Mouse (Mus musculus) heart, adult 9 months (tissue): ENCODE results near the gene Cxcl12.

Experiments
- DNase-seq, 2 experiments: peaks; one replicate each; pipeline ENCODE4 v3.0.0; 2022; ENCODE audit warnings: low spot score in 2 of 2

Gene Cxcl12

DNA sequence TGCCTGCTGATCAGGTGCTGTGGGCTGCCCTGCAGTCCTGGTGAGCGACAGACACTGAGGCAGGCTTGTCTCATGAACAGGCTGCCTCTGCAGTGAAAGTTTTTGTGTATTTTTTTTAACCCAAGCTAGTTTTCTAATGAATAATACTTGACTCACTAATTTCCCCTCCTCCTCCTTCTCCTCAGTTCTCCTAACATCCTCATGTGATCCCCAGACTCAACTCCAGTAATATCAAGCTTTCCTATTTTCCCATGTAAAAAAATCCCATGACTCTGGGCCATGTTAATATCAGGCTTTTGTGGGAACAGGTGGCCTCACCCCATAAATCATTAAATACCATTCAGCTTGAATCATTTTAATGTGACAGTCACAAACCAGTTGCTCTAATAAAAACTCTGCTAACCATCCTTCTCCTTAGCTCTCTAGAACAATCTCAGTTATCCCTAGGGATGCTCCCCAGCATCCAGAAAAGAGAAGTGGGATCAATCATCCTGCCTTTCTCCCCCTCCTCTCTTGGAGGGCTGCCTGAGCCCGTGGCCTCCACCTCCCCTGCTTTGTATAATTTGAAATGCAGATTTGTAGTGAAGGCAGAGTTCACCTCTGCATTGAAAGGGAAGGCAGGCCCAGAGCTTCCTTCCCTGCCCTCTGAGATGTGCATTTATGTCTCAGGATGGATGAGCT lies 6.9 kb downstream of the Cxcl12 start:
- DNase-seq = no peak

DNA sequence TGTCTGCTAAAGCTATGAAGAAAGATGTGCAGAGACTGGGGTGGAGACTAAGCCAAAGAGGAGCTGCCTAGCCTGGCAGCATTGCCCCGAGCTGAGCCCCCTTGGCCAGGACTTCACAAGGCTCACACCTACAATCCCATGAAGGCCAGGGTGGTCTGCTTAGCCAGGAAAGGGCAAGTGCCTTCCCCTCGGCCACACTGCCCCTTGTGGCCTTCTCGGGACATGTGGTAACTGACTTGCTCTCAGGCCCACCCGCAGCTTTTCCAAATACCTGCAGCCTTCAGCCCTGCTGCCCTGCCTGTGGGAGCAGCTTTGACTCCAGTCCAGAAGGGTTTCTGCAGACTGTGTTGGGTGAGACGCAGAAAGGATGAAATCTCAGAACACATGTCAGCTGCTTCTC lies 8.1 kb downstream of the Cxcl12 start:
- no peak for DNase-seq

DNA sequence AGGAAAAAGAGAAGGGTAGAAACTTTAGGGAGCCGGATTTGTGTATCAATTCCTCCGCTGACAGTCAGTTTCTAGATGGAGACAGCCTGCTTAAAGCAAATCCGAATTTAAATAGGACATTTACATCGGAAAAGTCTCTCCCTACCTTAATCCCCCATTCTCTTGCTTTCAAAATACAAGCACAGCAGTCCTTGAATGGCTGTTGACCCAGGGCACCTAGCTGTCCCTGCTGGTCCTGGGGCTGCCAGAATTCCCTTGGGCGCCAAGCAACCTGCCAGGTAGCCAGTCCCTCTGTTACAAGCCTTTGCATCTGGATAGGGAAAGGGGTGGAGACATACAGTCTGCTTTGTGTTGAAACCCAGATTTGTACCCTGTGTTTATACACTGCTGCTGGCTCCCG lies 12.0 kb downstream of the Cxcl12 start:
- DNase-seq = no peak

DNA sequence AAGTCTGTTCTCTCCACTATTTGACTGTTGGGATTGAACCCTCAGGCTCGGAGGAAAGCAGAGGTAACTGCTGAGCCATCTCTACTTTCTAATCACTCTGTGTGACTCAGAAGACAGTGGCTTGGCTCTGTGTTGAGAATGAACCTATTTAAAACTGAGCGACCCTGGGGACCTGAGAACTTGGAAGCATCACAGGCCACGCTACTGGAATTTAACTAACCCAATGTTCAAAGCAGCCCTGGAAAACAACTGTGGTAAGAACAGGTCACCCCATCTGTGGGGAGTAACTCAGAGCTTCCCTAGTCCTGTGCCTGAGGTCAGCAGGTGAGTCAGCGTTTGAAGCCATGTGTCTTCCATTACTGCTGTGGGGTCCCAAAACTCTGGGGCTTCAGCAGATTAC lies 17.0 kb downstream of the Cxcl12 start:
- no peak for DNase-seq

DNA sequence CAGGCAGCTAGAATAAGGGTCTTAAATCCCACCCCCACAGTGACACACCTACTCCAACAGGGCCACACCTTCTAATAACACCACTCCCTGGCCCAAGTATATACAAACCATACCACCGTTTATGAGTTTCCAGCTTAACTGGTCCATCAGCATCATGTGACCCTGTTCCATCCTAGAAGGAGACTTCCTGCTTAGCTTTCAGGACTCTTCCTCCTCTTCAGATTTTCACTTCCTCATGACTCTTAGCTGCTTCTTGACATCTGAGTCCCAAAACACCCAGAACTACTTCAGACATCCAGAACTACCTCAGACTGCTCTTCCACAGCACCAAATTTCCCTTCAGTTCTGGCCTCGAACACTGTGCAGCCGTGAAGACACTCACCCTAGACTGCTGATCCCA lies 22.1 kb downstream of the Cxcl12 start:
- no peak for DNase-seq

DNA sequence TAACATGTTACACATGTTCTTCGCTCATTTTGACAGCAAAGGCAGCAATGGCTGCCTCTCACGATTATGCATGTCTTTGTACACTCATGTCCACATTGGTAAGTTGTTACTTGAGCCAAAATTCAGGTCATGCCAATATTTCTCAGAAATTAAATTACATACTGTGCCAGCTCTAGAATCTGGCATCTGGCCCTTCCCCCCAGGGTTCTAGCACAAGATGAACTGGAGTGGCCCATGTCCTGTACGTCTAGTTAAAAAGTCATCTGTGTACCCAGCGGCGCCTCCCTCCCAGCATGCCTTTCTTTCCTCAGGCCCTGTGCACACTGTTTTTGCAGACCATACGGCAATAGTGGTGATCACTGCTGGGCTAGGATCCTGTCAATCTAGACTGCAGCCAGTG lies 23.4 kb downstream of the Cxcl12 start:
- DNase-seq = no peak

DNA sequence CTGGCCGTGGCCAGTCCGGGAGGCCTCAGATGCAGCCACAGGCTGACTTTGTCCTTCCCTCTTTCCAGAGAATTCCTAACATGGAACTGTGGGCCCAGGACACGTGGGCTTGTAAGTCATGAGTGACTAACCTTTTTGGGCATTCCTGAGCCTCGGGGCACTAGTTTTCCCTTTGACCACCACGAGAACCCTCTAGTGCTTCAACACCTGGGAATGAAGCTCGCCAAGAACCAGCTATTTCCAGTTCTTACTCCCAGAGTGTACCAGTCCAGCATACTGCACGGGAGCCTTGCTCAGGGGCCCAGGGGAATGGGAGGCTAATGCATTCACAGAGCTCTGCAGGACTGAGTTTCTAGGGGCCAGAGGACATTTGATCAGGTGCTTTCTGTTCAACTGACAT lies 24.3 kb downstream of the Cxcl12 start:
- DNase-seq = no peak

DNA sequence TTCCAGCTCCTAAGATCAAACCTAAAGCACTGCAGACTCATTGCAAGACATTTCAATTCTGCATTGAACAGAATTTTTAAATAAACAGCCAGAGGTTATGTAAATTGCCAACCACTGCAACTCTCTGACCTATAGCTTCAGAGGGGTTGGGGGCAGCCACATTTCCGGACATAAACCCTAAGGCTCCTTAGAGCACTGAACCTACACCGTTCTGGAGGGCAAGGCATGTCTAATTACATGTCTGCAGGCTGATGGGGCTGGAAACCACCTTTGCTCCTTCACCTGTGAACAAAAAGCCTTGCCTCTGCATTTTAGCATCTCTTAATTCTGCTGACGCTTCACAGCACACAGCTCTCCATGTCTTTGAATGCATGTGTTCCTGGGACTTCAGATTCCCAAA lies 26.9 kb downstream of the Cxcl12 start:
- DNase-seq = no peak

DNA sequence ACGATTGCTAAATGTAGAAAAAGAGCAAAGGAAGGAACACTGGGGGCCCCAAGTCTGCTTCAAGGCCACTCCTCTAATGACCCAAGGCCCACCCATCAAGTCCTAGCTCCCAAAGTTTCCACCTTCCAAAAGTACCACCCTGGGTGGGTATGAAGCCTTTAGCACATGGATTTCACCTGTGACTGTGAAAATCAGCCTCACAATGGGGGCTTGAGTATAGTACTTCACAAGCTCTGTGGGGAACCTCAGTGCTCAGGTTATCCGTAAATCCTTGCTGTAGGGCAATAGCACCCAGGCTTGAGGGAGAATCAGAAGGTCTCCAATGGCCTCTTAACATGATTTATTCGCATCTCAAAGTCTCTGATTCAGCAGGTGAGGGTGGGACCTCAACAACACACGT lies 30.5 kb downstream of the Cxcl12 start:
- DNase-seq = no peak

DNA sequence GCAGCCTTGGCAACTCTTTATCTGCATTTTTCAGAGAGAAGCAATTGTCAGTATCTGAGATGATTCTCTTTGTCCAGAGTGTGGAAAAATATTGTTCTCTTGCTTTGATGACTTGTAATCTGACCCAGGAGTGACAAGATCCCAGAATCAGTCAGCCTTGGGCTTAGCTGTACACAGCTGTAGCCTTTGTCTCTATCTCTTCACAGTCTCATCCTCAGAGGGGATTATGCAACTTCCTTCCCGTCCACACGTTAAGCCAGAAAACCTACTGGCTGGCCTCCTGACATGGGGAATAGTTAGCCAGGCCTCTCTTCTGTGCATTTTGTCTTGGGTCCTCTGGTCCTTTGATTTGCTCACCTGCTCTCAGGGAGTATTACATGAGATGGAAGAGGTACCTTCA lies 31.4 kb downstream of the Cxcl12 start:
- no peak for DNase-seq

DNA sequence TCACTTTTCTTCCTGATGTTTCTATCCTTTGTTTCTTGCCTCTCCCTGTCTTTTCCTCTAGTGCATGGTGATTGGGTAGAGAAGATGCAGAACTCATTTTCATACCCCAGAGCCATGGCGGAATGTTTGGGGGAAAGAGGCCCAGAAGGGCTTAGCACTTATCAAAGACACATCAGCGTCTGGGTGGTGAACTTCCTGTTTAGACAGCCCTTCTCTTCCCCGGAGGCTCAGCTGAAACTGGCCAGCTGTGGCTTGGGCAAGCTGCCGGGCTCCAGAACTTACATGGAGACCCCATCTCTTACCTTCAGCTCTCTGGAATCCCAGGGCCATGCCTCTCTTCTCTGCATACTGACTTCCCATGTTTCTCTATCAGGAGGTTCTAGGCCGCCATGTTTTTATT lies 32.6 kb downstream of the Cxcl12 start:
- DNase-seq = no peak

DNA sequence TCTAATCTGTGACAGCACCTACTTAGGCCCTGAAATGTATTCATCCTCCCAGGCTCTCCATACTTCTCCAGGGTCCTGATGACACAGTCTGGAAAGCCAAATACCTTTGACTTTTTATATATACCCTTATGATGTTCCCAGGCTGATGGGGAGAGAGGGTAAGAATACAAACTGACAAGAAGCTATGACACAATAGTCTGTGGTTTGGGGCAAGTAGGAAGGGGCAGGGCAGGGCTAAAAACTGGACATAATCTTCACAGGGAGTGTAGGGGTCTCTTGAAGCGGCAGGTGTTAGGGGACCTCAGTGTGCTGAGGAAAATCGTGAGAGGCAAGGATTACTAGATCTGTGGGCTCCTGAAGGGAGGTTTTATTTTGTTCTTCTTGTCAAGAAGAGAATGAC lies 33.1 kb downstream of the Cxcl12 start:
- no peak for DNase-seq

DNA sequence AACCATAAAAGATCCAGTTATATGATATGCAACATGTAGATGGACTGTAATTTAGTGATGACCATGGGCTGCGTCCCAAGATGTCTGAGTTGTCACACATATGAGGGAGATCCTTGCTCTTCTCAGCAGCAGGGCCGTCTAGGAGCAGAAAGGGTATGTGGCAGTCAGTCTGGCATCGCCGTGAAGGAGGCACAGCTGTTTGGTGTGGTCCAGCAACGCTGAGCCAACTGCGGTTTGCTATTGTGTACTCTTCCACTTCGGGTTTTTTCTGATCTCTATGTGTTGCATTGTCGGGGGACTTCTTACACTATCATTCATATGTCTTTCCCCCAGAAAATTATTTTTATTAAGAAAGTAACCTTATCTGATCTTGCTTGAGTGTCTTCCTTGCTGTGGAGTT lies 33.5 kb downstream of the Cxcl12 start:
- no peak for DNase-seq

DNA sequence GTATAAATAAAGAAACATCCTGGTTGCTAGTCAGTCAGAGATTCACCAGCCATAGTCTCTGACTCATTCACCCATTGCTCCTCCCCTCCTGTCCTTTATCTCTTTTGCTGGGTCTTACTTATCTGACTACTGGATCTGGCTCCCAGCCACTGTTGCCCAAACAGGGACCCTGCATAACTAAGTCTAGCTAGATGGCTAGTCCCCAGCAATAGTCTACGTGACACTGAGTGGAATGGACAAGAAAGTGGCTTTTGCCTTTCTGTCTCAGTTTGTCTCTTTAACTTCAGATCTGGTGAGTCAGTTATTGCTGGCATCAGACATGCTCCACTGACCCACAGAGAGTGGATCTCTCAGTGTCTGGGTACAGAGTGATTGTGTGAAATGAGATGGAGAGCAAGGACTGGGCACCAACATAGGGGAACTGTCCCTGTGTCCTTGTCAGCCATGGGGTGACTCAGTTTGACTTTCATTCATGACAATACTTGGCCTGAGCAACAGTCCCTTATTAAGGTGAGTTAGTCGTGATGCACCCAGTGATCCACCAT lies 34.6 kb downstream of the Cxcl12 start:
- DNase-seq = no peak

DNA sequence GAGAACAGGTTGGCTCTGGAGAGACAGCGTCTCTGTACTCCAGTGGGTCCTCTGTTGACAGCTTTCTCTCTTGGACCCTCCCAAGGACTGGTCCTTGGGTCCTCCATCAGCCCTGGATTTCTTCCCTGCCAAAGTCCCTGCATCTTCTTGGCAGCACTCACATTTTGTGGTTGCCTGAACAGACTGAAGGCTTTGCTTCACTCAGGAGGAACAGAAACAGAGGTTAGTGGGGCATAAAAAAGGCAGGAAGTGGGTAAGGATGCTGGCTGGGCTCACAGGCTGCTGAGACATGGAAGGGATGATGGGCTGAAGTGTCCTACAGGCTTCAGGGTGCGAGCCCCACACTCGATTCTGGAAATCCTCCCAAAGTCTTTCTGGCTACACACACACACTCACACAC lies 35.8 kb downstream of the Cxcl12 start:
- no peak for DNase-seq

DNA sequence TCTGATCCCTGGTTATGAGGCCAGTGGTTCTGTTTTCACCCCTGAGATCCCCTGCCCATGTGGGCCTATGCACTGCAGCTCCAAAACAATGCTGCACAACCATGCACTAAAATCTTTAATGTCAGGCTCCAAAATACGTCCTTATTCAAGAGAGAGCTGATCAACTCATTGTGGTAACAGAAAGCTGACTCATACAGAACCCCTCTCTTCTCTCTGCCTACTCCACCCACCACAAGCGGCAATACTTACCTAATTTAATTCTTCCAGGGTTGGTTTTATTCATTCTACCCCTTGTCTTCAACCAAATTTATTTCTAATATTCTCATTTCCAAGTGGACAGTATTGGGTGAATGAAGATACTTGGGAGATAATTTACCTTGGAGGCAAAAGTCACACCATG lies 38.5 kb downstream of the Cxcl12 start:
- DNase-seq = no peak

DNA sequence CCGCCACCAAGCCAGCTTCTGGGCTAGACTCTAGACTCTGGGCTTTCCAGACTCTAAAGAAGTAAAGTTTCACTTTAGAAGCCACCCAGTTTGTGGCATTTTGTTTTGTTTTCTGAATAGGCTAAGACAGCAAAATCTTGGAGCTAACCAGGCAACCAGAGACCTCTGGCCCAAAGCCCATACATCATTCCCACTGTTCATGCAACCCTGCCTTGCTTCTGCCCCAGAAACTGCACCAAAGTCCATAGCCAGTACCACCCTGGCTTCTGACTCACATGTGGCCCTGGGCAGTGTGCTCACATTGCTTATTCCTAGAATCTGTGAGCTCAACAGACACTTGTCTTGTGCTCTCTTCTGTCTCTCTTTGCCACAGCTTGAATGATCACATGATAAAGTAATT lies 39.0 kb downstream of the Cxcl12 start:
- DNase-seq = no peak

DNA sequence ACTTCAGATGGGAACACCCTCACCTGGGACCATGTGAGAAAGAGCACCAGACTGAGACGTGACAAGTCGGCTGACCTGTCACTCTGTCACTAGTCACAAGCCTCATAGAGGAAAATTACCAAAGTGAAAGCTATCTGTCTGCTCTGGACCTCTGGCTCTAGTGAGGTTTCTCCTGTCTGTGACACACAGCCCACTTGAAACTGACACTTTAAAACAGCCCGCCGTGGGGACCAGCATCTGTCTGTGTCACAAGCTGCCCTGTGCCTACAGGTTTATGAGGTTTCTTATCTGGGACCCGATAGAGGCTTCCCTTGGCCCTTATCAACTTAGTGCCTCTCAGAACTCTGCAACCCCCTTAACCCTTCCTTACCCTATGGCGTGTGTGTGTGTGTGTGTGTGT lies 41.8 kb downstream of the Cxcl12 start:
- DNase-seq = no peak

DNA sequence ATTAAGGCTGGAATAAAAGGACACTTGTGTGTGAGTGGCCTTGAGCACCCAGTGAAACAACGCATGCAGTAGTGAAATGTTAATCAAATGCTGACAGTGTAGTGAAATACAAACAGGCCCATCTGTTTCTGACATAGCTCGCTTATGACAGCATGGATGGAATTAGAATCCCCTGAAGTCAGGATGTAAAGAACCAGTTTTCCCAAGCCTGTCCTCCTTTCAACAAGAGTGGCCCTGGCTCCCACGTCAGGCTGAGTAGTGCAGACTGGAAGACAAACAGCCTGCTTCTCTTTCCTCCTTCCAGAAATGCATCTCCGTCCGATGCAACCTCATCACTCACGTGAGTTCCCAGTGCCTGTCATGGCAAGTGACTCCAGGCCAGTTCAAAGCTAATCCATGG lies 42.2 kb downstream of the Cxcl12 start:
- no peak for DNase-seq

DNA sequence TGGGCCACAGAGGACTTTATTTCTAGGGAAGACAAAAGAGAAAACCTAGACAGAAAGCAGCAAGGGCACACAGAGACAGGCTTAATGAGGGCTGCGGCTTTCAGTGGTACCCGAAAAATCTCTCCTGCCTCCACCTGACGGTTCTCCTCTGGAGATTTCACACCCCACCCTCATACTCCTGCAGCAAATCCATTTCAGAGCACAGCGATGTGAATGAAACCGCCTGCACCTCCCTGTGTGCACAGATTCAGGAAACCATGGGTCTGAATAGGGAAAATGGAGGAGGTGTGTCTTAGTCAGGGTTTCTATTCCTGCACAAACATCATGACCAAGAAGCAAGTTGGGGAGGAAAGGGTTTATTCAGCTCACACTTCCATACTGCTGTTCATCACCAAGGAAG lies 46.2 kb downstream of the Cxcl12 start:
- DNase-seq = no peak

DNA sequence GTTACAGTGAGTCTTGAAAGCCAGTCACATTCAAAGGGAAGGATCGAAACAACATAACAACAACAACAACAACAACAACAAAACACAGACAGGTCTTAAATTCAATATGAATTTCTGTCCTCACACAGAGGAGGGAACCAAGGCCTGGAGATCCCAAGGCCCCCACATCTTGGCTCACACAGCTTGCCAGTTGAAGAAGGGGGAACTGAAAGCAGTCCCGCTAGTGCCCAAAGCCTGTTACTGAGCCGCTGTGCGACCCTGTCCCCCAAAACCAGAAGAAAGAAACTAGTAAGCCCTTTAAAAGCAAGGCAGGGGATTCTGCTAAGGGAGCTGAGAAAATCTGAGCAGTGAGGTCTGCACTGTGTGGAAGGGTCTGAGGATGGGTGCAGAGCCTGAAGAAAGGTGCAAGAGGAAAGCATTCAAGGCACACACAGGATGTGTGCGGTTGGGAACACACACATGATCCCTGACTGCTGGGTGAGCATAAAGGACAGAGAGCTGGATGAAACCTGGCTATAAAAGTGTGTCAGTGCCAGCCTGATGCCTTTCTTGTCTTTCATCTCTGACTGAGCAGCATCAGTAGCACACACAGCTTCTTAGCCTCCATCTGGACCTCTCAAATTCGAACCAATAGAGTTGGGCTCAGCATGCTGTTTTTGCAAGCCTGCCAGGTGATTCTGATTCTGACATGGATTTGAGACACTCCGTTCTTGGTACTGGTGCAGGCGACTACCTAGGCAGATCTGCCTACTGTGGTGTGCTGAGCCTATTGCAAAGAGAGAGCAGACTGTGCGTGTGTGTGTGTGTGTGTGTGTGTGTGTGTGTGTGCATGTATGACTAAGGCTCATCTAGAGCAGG lies 50.3 kb downstream of the Cxcl12 start:
- DNase-seq = no peak

DNA sequence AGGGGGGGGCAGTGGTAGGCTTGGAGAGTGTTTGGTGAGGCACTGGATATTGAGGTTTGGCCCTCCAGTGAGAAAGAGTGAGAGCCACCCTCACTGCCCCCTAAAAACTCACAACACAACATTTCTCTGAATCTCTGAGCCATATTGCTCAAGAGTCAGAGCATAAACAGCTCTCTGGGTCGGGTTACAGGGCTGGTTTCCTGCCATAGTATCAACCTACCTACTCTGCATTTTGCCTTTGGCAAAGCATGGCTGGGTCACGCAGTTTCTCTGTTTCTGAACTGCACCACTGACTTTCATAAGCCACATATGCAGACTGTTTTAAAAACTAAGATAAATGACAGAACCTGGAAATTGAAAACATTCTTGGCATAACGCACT lies 51.0 kb downstream of the Cxcl12 start:
- no peak for DNase-seq

DNA sequence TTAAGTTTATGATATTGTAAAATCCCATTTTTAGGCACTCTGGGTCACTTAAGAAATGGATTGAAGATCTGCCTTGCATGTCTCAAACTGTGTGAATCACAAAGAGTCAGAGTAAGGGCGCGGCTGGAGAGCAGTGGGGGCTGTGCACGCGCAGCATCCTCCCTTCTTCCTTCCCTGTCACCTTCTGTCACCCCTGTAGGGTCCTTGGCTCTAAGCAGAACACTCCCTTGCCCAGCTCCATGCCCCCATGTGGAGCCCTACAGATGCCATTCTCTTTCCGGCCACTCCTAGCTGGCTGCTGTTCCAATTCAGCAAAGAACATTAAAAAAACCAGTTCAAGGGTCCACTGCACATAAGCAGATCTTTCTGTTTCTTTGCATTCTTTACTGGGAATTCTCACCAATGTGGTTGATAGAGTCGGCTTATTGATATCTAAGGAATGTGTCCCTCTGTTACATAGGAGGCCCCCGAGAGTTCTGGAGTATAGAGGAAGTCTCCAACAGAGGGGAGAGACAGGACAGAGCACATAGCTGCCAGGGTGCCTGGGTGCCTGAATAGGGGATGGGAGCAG lies 51.7 kb downstream of the Cxcl12 start:
- no peak for DNase-seq
